Mouse (Mus musculus) cerebellum, adult 11-12 months (tissue): ENCODE results near the gene Zmynd8.
"Not testable (repeated sequence)": the region's sequence is repeated elsewhere in the genome, so short reads cannot be mapped to it uniquely, and the experiment has no call there.

Experiments
- DNase-seq: peaks from one replicate; pipeline ENCODE4 v3.0.0; 2022

Gene Zmynd8

GRCm38 (mm10) chr2:165828770-165829169 is 70.0 kb downstream of the Zmynd8 start:
- DNase-seq, result no peak

- DNase-seq, result peak; percentile 91
Measured at GRCm38 (mm10) chr2:165825964-165826712, 72.7 kb downstream of the Zmynd8 start.

GRCm38 (mm10) chr2:165825261-165825900 is 73.4 kb downstream of the Zmynd8 start:
- no peak for DNase-seq

GRCm38 (mm10) chr2:165824826-165825225 is 74.0 kb downstream of the Zmynd8 start:
- no peak for DNase-seq

GRCm38 (mm10) chr2:165822478-165822877 is 76.3 kb downstream of the Zmynd8 start:
- DNase-seq, result no peak

DNA sequence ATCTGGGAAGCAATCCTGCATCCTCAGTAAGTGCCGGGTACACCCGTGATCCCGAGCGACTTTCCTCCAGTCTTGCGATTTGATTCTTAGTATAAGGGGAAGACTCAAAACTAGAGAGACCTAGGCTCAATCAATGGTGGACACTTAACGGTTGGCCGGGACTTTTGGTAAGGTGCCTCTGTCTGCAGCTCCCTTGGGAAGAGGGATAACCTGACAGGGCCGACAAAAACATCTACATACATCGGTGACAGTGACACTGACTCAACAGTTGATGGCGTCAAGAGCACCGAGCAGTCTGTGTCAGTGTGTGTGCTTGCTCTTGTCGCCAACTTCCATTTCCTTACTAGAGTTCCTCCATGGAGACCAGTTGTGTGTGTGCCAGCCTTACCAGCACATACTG is 77.1 kb downstream of the Zmynd8 start:
- DNase-seq, result no peak

GRCm38 (mm10) chr2:165820504-165821095 is 78.2 kb downstream of the Zmynd8 start:
- DNase-seq, result no peak

DNA sequence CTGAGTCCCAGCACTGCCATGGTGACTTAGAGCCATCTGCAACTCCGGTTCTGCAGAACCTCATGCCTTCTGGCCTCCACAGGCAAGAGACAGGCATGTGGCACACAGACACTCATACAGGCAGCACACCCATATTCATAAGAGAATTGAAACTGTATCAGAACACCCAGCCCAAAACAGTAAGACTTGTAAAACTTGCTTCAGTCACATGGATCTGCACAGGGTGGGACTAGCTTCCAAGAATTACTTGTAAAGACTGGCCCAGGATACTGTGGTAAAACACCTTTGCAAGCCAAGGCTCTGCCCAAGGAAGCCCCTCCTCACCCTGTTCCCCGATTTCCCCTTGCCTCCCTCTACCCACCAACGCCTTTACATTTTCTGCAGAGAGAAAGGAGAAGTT is 78.7 kb downstream of the Zmynd8 start:
- DNase-seq, result no peak

DNA sequence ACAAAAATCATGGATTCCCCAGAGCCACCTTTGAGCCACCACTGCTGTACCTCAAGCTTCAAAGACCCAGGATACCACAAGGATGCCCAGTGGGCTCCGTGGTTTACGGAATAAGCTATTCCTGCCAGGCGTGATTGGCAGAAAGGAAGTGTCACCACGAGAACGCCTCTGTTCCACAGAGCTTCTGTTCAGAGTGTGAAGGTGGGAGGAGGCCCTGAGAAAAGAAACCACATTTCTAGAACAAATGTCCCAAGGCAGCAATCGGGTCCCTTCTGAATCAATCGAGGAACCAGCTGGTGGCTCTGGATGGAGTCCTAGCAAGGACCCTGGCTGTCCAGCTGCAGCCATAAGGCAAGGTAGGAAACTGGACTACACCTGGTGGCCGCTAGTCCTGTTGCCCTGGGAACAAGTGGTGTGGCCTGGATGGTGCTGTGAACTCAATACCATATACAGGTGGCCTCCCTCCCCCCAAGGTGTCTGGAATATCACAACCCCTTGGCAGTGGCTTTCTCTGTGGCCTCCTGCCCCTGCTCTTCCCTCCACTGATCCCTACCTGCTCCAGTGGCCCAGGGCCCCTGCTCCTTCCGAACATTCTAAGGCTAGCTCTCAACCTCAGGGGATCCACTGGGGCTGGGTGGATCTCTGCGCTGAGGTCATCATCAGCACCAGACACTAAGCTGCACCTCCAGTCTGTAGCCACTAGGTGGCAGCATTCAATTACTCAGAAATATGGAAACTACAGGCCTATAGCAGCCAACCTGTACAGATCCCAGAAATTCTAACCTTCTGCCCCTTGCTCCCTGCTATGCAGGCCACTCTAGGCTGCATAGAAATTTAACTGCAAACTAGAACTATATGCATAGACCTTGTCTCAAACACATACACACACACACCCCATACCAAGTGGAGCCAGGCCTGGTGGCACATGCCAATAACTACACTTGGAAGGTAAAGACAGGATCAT is 79.5 kb downstream of the Zmynd8 start:
- peak; percentile 72 for DNase-seq

DNA sequence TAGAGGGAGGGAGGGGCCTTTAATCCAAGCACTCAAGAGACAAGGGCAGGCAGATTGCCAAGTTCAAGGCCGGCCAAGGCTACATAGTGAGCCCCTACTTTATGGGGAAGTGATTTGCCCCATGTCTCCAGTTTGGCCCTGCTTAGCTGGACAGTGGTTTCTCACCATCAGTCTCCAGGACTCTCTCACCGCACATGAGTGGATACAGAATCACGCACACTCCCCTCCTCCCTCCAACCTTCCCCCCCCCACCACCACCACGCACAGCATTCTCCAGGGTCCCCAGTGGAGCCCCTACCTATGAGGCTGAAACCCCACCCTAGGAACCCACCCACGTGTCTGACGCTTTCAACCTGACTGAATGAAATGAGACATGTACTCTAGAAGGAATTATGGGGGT is 80.2 kb downstream of the Zmynd8 start:
- no peak for DNase-seq

DNA sequence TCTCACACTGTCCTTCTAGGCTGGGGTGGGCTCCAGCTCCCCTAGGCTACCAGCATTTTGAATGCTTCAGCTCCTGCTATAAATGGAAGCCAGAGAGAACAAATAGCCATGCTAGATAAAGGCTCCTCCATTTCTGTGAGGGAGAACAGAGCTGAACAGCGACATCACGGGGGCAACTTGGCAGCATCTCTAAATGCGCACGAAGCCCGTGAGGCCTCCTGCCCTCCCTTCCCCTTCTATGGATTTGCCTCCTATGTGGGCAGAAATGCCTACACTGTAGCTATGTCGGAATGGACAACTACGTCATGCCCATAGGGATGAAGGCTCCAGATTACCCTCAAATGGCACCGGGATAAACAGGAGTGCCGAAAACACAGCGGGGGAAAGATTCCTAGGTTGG is 81.4 kb downstream of the Zmynd8 start:
- no peak for DNase-seq

DNA sequence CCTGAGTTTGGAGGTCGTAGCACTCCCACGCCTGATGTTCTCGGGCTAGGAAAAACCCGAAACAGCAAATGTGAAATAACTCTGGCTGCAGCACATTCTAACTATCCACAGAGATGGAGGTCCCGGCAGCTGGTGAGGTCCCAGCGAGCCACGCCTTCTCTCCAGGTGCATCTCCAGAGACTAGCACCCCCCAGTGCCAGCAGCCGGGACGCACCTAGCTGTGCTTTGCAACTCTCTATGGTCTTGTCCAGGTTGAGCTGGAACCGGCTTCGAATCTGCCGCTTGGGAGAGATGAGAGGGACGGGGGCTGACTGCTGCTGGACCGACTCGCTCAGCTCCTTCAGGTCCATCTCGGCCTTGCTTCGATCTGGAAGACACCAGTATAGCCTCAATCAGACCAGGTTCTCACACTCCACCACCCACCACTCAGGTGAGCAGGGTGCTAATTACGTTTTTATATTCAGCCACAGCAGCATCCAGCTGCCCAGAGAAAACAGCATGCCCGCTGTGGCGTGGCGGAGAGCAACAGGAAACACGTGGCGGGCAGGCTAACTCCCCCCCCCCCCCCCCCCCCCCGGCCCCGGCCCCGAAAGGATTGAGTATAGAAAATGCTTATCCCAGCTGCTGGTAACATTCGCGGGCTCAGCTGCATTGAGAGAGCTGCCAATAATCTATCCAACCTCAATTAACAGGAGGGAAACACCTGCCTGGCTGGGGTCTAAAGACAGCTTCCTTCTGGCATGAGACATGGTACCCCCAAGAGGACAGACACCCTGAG is 83.5 kb downstream of the Zmynd8 start:
- DNase-seq, result no peak

GRCm38 (mm10) chr2:165812889-165813288 is 85.9 kb downstream of the Zmynd8 start:
- peak; percentile 1 for DNase-seq

- DNase-seq, result no peak
Measured at GRCm38 (mm10) chr2:165811536-165811935, 87.3 kb downstream of the Zmynd8 start.

DNA sequence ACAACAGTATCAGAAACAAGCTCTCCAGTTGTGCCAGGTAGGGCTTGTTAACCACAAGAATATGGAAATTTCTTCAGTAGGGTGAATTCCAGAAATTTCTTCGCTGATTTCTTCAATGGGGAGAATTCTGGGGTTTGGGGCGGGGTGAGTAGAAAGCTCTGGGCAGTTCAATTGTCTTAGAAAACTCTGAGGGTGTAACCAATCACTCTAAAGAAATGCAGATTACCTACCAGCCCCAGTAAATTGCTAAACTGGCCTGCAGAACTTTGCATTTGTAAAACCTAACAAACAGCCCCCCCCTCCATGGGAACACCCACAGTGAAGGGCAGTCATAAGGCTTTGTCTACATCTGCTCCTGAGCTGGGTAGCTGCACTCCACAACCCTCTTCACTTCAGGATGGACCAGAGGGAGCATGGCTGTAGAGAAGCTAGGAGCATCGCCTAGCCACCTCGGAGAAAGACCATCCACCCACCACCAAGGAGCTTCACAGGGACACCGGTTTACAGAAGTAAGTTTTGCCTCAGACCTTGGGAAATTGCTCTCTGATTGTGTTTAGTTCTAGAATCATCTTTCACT is 88.8 kb downstream of the Zmynd8 start:
- DNase-seq, result no peak

GRCm38 (mm10) chr2:165809091-165809490 is 89.7 kb downstream of the Zmynd8 start:
- DNase-seq, result no peak

- no peak for DNase-seq
Measured at GRCm38 (mm10) chr2:165808179-165808975, 90.4 kb downstream of the Zmynd8 start.

GRCm38 (mm10) chr2:165800174-165800573 is 98.6 kb downstream of the Zmynd8 start:
- DNase-seq, result not testable (repeated sequence)

GRCm38 (mm10) chr2:165797876-165798275 is 100.9 kb downstream of the Zmynd8 start:
- no peak for DNase-seq

DNA sequence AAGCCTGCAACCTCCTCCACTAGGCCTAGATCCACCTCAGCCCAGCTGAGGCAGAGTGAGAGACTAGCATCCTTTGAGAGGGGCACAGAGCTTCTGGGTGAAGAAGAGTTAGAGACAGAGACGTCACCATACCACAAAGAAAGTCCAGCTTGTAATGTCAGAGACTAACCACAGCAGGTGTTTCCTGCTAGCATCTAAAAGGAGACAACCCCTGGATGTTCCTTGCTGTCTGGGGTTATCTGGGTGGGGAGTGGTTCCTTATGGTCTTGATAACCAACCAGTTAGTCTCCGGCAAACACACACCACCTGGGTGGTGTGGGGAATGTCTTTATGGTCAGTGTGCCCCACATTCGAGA is 105.6 kb downstream of the Zmynd8 start:
- no peak for DNase-seq
